Mouse (Mus musculus) forebrain, postnatal 0 days (tissue): ENCODE results near the gene Vmn1r204. TPM values are rescaled to one million over a fixed set of nuclear protein-coding genes. Genes with fewer than 3 reads are reported as not detected.
"Not testable (repeated sequence)": the region's sequence is repeated elsewhere in the genome, so short reads cannot be mapped to it uniquely, and the experiment has no call there.

Source experiments
- ATAC-seq: fragments of 200-750 bp; cut with Nextera tagmentation; 2 replicates; pipeline ENCODE4 v1.8.0; 2017; ENCODE audit warnings: mild to moderate bottlenecking, moderate library complexity
- DNase-seq: peaks from one replicate; pipeline ENCODE4 v3.0.0-alpha.2; 2015
- H3K27ac ChIP-seq: fragments of 300-500 bp; sonication (generic); 2 replicates; pipeline ENCODE4 v1.5.1; 2014; ENCODE audit warnings: low read depth, mild to moderate bottlenecking, antibody characterized with exemption, low read length, moderate library complexity, mixed read lengths
- H3K27me3 ChIP-seq: fragments of 300-500 bp; sonication (generic); 2 replicates; pipeline ENCODE4 v1.6.1; 2014; ENCODE audit warnings: mild to moderate bottlenecking, low read length, mixed read lengths; ENCODE audit not compliant: insufficient read depth
- H3K36me3 ChIP-seq: fragments of 300-500 bp; sonication (generic); 2 replicates; pipeline ENCODE4 v1.6.1; 2014; ENCODE audit warnings: mild to moderate bottlenecking, moderate library complexity; ENCODE audit not compliant: insufficient read depth
- H3K4me1 ChIP-seq: fragments of 300-500 bp; sonication (generic); 2 replicates; pipeline ENCODE4 v1.6.1; 2014; ENCODE audit warnings: antibody characterized with exemption; ENCODE audit not compliant: insufficient read depth
- H3K4me2 ChIP-seq: fragments of 300-500 bp; sonication (generic); 2 replicates; pipeline ENCODE4 v1.6.1; 2014; ENCODE audit warnings: low read depth, mild to moderate bottlenecking, moderate library complexity
- H3K4me3 ChIP-seq: fragments of 300-500 bp; sonication (generic); 2 replicates; pipeline ENCODE4 v1.5.1; 2014; ENCODE audit warnings: low read depth, low read length, mixed read lengths
- H3K9ac ChIP-seq: fragments of 300-500 bp; sonication (generic); 2 replicates; pipeline ENCODE4 v1.6.1; 2014; ENCODE audit warnings: mild to moderate bottlenecking
- H3K9me3 ChIP-seq: fragments of 300-500 bp; sonication (generic); 2 replicates; pipeline ENCODE4 v1.6.1; 2016; ENCODE audit warnings: low read length
- CTCF ChIP-seq: sonication (generic); IDR thresholded peaks from 2 replicates; pipeline ENCODE4 v1.5.1; 2016; ENCODE audit warnings: antibody characterized with exemption, control low read depth, low read depth
- WGBS: fragments of 180-500 bp; shearing (Covaris S2); extraction: QIAGEN DNeasy Blood & Tissue Kit; methylation state at CpG from one replicate; pipeline ENCODE4 v1.1.7; 2014; 5-methylcytosine and 5-hydroxymethylcytosine counted together
- polyA plus RNA-seq: library from polyadenylated mRNA; unstranded; fragments of >200 nt; fragmentation: Nextera tagmentation; extraction: Ambion mirVana; gene quantifications from 2 replicates; pipeline ENCODE4 v1.2.1, GENCODE M21; 2015
- total RNA-seq: library from RNA; depleted of rRNA; stranded (reverse); fragments of >200 nt; gene quantifications from 2 replicates; pipeline ENCODE4 v1.2.3, GENCODE M21; 2014; rRNA removed

Vmn1r204 gene
- total RNA-seq (not detected in 2 replicates), polyA plus RNA-seq (not detected in 2 replicates)

DNA sequence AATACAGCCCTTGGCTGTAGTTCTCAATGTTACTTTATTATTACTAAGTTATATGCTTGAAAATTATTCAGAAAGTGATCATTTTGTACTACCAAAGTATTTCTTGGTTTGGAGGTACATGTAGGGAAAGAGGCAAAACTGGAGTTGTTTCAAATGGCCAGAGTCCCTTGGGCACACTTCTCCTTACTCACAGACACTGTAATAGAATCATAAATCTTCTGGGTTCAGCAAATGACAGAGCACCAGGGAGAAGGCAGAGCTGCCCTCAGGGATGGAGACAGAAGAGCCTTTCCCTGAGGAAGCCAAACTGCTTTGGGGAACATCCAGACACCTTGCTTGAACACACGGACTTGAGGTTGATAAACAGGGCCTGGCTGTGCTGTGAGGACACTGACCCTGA, at the start of gene Vmn1r204:
Gene Vmn1r204 (plus strand): TSS at position 301 of the 400 bp plus-strand sequence.
- not testable (repeated sequence) for H3K9ac ChIP-seq, H3K27ac ChIP-seq, H3K4me2 ChIP-seq, DNase-seq, H3K36me3 ChIP-seq, H3K9me3 ChIP-seq, H3K27me3 ChIP-seq, H3K4me3 ChIP-seq, ATAC-seq, H3K4me1 ChIP-seq
- 74% methylated on average over 1 of the region's 1 CpGs for WGBS

DNA sequence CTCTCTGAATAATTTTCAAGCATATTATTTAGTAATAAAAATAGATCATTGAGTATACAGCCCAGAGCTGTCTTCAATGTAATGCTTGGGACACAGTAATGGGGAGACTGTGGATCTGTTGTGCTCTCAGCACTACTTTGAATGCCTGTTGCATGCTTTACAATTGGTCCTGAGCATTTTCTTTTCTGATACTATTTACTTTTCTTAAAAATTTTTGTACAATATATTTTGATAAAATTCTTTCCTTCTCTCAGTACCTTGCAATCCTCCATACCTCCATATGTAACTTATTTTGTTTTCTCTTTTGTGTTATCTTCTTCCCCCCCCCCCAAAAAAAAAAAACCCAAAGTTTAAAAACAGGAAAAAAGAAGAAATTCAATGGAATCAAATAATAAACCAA, 47.7 kb upstream of the Vmn1r204 start, which contains the start of gene Vmn1r202:
Gene Vmn1r202 (minus strand): TSS at position 101 of the 400 bp plus-strand sequence.
- no peak for DNase-seq
- Histone ChIP-seq H3K4me3 (no peak within 1 kb of the TSS), H3K4me2 (no peak within 1 kb of the TSS), H3K9me3 (no peaks in the 10 kb centered on the region), H3K27ac (no peak within 1 kb of the TSS), H3K4me1 (no peaks in the 10 kb centered on the region), H3K9ac (no peak within 1 kb of the TSS), H3K36me3 (no peaks in the 10 kb centered on the region), H3K27me3 (no peaks in the 10 kb centered on the region)
- no peak for ATAC-seq
- no peak for TF ChIP-seq CTCF

GRCm38 (mm10) chr13:22517814-22518213, 35.2 kb upstream of the Vmn1r204 start, which contains the start of gene Vmn1r203:
Gene Vmn1r203 (plus strand): TSS chr13:22518114.
- no peak for TF ChIP-seq CTCF

GRCm38 (mm10) chr13:22574911-22575310, 21.9 kb downstream of the Vmn1r204 start:
- H3K9ac ChIP-seq, H3K4me2 ChIP-seq, H3K4me3 ChIP-seq, DNase-seq, H3K27me3 ChIP-seq, H3K27ac ChIP-seq, H3K36me3 ChIP-seq, H3K9me3 ChIP-seq, ATAC-seq, H3K4me1 ChIP-seq: not testable (repeated sequence)
- WGBS, result 82% methylated on average over 3 of the region's 3 CpGs

More at GRCm38 (mm10) chr13:22517814-22518213, 35.2 kb upstream of the Vmn1r204 start, which contains the start of gene Vmn1r203:
- H3K9ac ChIP-seq, result no peak within 1 kb of the TSS
- no peaks in the 10 kb centered on the region for H3K4me1 ChIP-seq
- no peak for ATAC-seq
- no peak within 1 kb of the TSS for H3K27ac ChIP-seq
- H3K9me3 ChIP-seq, result no peaks in the 10 kb centered on the region
- no peak within 1 kb of the TSS for H3K4me3 ChIP-seq
- no peak within 1 kb of the TSS for H3K4me2 ChIP-seq
- no peaks in the 10 kb centered on the region for H3K36me3 ChIP-seq
- no peaks in the 10 kb centered on the region for H3K27me3 ChIP-seq
- no peak for DNase-seq

DNA sequence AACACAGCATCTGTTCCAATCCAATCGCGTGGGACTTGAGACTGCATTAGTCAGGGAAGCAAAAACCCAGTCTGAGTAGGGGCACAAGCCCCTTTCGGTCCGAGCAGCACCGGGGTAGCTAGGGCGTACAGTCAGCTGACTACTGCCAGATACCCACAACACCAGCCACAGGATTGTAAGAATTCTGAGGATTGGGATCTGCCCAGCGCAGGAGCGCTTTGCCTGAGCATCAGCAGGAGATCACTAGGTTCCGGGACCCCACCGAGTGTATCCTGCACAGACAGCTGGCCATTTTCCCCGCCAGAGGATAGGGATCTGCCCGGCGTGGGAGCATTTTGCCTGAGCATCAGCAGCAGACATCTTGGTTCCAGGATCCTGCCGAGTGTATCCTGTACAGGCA, 30.3 kb downstream of the Vmn1r204 start:
- not testable (repeated sequence) for H3K9me3 ChIP-seq, H3K27ac ChIP-seq, H3K9ac ChIP-seq, H3K4me1 ChIP-seq, DNase-seq, H3K36me3 ChIP-seq, H3K4me3 ChIP-seq, H3K4me2 ChIP-seq, ATAC-seq, H3K27me3 ChIP-seq
- 84% methylated on average over 14 of the region's 14 CpGs for WGBS

- Histone ChIP-seq H3K9ac (no peak within 1 kb of the TSS), H3K4me2 (no peak within 1 kb of the TSS), H3K36me3 (no peaks in the 10 kb centered on the region), H3K27me3 (no peaks in the 10 kb centered on the region), H3K4me3 (no peak within 1 kb of the TSS), H3K9me3 (no peaks in the 10 kb centered on the region), H3K27ac (no peak within 1 kb of the TSS), H3K4me1 (no peaks in the 10 kb centered on the region)
- ATAC-seq (no peak), DNase-seq (no peak)
- TF ChIP-seq CTCF, result no peak
- 88% methylated on average over 3 of the region's 3 CpGs for WGBS
Observed at GRCm38 (mm10) chr13:22592900-22593299, 39.9 kb downstream of the Vmn1r204 start, which contains the start of gene Vmn1r205. Gene Vmn1r205 (minus strand): TSS chr13:22593000.

Other genes with a start within 250 kb of the Vmn1r204 start
- gene Vmn1r197, start 228.6 kb upstream of the Vmn1r204 start, total RNA-seq, result not detected in 2 replicates
- gene Vmn1r197, start 228.6 kb upstream of the Vmn1r204 start, polyA plus RNA-seq, result not detected in 2 replicates
- not detected in 2 replicates for gene Vmn1r198, start 202.8 kb upstream of the Vmn1r204 start, total RNA-seq
- gene Vmn1r198, start 202.8 kb upstream of the Vmn1r204 start, polyA plus RNA-seq, result not detected in 2 replicates
- not detected in 2 replicates for gene Vmn1r199, start 173.4 kb upstream of the Vmn1r204 start, total RNA-seq
- not detected in 2 replicates for gene Vmn1r199, start 173.4 kb upstream of the Vmn1r204 start, polyA plus RNA-seq
- not detected in 2 replicates for gene Vmn1r200, start 162.8 kb upstream of the Vmn1r204 start, total RNA-seq
- 0.16 TPM in 1 of 2 replicates, not detected in the other for gene Vmn1r200, start 162.8 kb upstream of the Vmn1r204 start, polyA plus RNA-seq
- gene Vmn1r201, start 81.3 kb upstream of the Vmn1r204 start, total RNA-seq, result not detected in 2 replicates
- not detected in 2 replicates for gene Vmn1r201, start 81.3 kb upstream of the Vmn1r204 start, polyA plus RNA-seq
- gene Vmn1r202, start 47.8 kb upstream of the Vmn1r204 start, total RNA-seq, result not detected in 2 replicates
- gene Vmn1r202, start 47.8 kb upstream of the Vmn1r204 start, polyA plus RNA-seq, result not detected in 2 replicates
- gene Vmn1r203, start 35.1 kb upstream of the Vmn1r204 start, total RNA-seq, result not detected in 2 replicates
- not detected in 2 replicates for gene Vmn1r203, start 35.1 kb upstream of the Vmn1r204 start, polyA plus RNA-seq
- gene Vmn1r205, start 39.8 kb downstream of the Vmn1r204 start, total RNA-seq, result not detected in 2 replicates
- gene Vmn1r205, start 39.8 kb downstream of the Vmn1r204 start, polyA plus RNA-seq, result not detected in 2 replicates
- not detected in 2 replicates for gene Vmn1r206, start 71.1 kb downstream of the Vmn1r204 start, total RNA-seq
- gene Vmn1r206, start 71.1 kb downstream of the Vmn1r204 start, polyA plus RNA-seq, result not detected in 2 replicates
- 0.05 TPM in 1 of 2 replicates, not detected in the other for gene Vmn1r207-ps, start 176.4 kb downstream of the Vmn1r204 start, total RNA-seq
- not detected in 2 replicates for gene Vmn1r207-ps, start 176.4 kb downstream of the Vmn1r204 start, polyA plus RNA-seq
- not detected in 2 replicates for gene Vmn1r208, start 224.2 kb downstream of the Vmn1r204 start, total RNA-seq
- gene Vmn1r208, start 224.2 kb downstream of the Vmn1r204 start, polyA plus RNA-seq, result not detected in 2 replicates